Comparison of ENCODE assay signal across 8 mouse cellular contexts in the genomic region with DNA sequence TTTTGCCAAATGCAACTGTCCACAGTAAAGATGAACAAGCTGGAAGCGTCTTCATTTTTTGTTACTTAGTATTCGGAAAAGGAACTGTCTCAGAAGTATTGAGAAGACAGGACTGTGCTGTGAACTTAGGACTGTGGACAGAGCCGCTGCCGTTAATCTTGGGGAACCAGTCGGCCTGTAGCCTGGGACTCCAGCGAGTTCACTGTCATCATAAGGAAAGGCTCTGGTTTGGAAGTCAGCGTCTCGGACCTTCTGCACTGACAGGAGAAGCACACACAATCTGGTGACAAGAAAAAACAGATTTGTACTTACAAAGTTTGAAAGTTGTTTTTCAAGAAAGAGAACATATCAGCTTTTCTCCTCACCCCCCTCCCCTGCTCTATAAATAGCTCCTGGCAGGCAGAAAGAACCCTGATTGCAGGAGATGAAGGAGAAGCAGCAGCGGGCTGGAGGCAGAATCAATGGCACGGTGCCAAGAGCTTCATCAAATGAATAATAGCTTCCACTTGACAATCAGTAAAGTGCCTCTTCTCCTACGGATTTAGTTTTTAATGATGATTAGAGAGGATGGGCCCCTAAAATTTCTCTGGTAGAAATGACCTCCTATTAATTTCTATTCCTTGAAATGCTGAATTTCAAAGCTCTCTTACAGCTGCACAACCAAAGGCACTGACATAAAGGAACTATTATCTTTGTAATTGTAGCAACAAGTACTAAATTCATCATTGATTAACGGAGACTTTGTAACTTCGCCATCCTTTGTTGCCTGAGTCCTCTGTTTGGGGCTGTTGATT.
DNase-seq lines count a peak whose midpoint lies in the region; ATAC-seq and TF ChIP-seq lines count a peak whose summit lies in the region.

No protein-coding gene starts in this region.

- no peak overlapping the region for H3K27ac ChIP-seq in stomach, embryonic 14.5 days (ENCODE audit: low read length)
- H3K27ac ChIP-seq in stomach, postnatal 0 days (replicated peaks) = no peak overlapping the region
- H3K27ac ChIP-seq in limb, embryonic 14.5 days (replicated peaks; ENCODE audit: low read depth, low read length) = no peak overlapping the region

- ATAC-seq in stomach, embryonic 14.5 days (ENCODE audit: insufficient number of reproducible peaks, insufficient read depth, low FRiP score, low read depth) = peak; percentile 42; the same call in 1 of the 2 replicates
- ATAC-seq in stomach, postnatal 0 days (ENCODE audit: low FRiP score, low TSS enrichment) = no peak
- ATAC-seq in limb, embryonic 14.5 days (ENCODE audit: low FRiP score, low read depth) = no peak

- 17% methylated on average over 13 of the region's 13 CpGs for WGBS in stomach, embryonic 14.5 days
- WGBS in stomach, postnatal 0 days = 20% methylated on average over 13 of the region's 13 CpGs
- WGBS in limb, embryonic 14.5 days = 35% methylated on average over 13 of the region's 13 CpGs

- peak; percentile 27 for DNase-seq in embryo, embryonic 10 days (ENCODE audit: low spot score)
- DNase-seq in embryo, embryonic 9.5 days (ENCODE audit: extremely low spot score) = no peak
- DNase-seq in stomach, postnatal 0 days (ENCODE audit: low spot score) = no peak
- DNase-seq in heart, postnatal 14 days = peak; percentile 14 to 45
- peak; percentile 80 for DNase-seq in limb, embryonic 14.5 days (ENCODE audit: low spot score)
- peak; percentile 48 for DNase-seq in right cerebral cortex, postnatal 14 days
- no peak for DNase-seq in B cell, adult 2 months

- H3K9ac ChIP-seq in stomach, embryonic 14.5 days (replicated peaks; ENCODE audit: low read depth, low read length) = no peak overlapping the region
- H3K9ac ChIP-seq in stomach, postnatal 0 days (ENCODE audit: low read length) = no peak overlapping the region
- no peak overlapping the region for H3K9ac ChIP-seq in limb, embryonic 14.5 days (ENCODE audit: low read depth, low read length, severe bottlenecking)

- 0 out of 2 replicates have a peak overlapping the region, but pooled peaks have one; percentile 4 for H3K4me2 ChIP-seq in stomach, embryonic 14.5 days (replicated peaks; ENCODE audit: low read depth, low read length)
- no peak overlapping the region for H3K4me2 ChIP-seq in stomach, postnatal 0 days (replicated peaks; ENCODE audit: low read depth)
- H3K4me2 ChIP-seq in limb, embryonic 14.5 days (replicated peaks; ENCODE audit: low read depth, low read length, severe bottlenecking) = no peak overlapping the region

- no peaks in the 10 kb centered on the region for H3K27me3 ChIP-seq in stomach, embryonic 14.5 days (ENCODE audit: control insufficient read depth, insufficient read depth, low read length)
- H3K27me3 ChIP-seq in stomach, postnatal 0 days (ENCODE audit: control insufficient read depth, insufficient read depth, low read length) = no peaks in the 10 kb centered on the region
- no peaks in the 10 kb centered on the region for H3K27me3 ChIP-seq in limb, embryonic 14.5 days (ENCODE audit: control insufficient read depth, insufficient read depth, low read length)

- no peaks in the 10 kb centered on the region for H3K36me3 ChIP-seq in stomach, embryonic 14.5 days (ENCODE audit: control insufficient read depth, insufficient read depth, low read length)
- H3K36me3 ChIP-seq in stomach, postnatal 0 days (ENCODE audit: control insufficient read depth, insufficient read depth, low read length) = no peaks in the 10 kb centered on the region
- H3K36me3 ChIP-seq in limb, embryonic 14.5 days (ENCODE audit: control insufficient read depth, insufficient read depth, low read length) = no peaks in the 10 kb centered on the region

- TF ChIP-seq EP300 in stomach, postnatal 0 days (optimal IDR thresholded peaks at IDR 0.05) = no peak

- 0 out of 2 replicates have a peak, but pooled peaks cover 5% of the 10 kb centered on the region for H3K4me1 ChIP-seq in stomach, embryonic 14.5 days (ENCODE audit: control insufficient read depth, insufficient read depth, low read length)
- H3K4me1 ChIP-seq in stomach, postnatal 0 days (replicated peaks; ENCODE audit: control insufficient read depth, insufficient read depth) = no peaks in the 10 kb centered on the region
- H3K4me1 ChIP-seq in limb, embryonic 14.5 days (ENCODE audit: control insufficient read depth, insufficient read depth, low read length) = no peaks in the 10 kb centered on the region

- no peak for TF ChIP-seq POLR2A in limb, embryonic 14.5 days (IDR thresholded peaks at IDR 0.05; ENCODE audit: borderline replicate concordance, extremely low read depth, insufficient read depth, insufficient read length)

- intact Hi-C loops in heart, postnatal 14 days (cut with DNase I) = no loop called here

- no peak overlapping the region for H3K4me3 ChIP-seq in stomach, embryonic 14.5 days (ENCODE audit: low read depth, low read length)
- no peak overlapping the region for H3K4me3 ChIP-seq in stomach, postnatal 0 days (ENCODE audit: low read depth, low read length)
- H3K4me3 ChIP-seq in limb, embryonic 14.5 days (replicated peaks; ENCODE audit: low read length) = no peak overlapping the region

- H3K9me3 ChIP-seq in stomach, embryonic 14.5 days (ENCODE audit: control insufficient read depth, low read depth, low read length) = no peaks in the 10 kb centered on the region
- no peaks in the 10 kb centered on the region for H3K9me3 ChIP-seq in stomach, postnatal 0 days (ENCODE audit: control insufficient read depth, low read length)
- no peaks in the 10 kb centered on the region for H3K9me3 ChIP-seq in limb, embryonic 14.5 days (ENCODE audit: control insufficient read depth, low read length)

- TF ChIP-seq CTCF in stomach, postnatal 0 days (IDR thresholded peaks at IDR 0.05; ENCODE audit: low read depth) = no peak

Comparison
In these comparisons a context has a peak if more than half of its experiments do, and no peak if none do; other contexts are left out.
1. DNase-seq: peak in embryo, embryonic 10 days (single experiment), heart, postnatal 14 days (2 of 2), limb, embryonic 14.5 days (single experiment) and right cerebral cortex, postnatal 14 days (single experiment); none in embryo, embryonic 9.5 days (single experiment), stomach, postnatal 0 days (single experiment) and B cell, adult 2 months (0 of 2).